Mouse (Mus musculus): ENCODE data around the gene Pgbd1. TPM values are rescaled to one million over a fixed set of nuclear protein-coding genes. Genes with fewer than 3 reads are reported as not detected.
A peak's percentile ranks its signal among the peaks of the same experiment; 100 is the strongest.
"Not testable (repeated sequence)": the region's sequence is repeated elsewhere in the genome, so short reads cannot be mapped to it uniquely, and the experiment has no call there.

The Pgbd1 gene
- 5.9 and 6.0 TPM in 2 replicates for polyA plus RNA-seq (2014; fragmentation: Nextera tagmentation; extraction: Ambion mirVana)

DNA sequence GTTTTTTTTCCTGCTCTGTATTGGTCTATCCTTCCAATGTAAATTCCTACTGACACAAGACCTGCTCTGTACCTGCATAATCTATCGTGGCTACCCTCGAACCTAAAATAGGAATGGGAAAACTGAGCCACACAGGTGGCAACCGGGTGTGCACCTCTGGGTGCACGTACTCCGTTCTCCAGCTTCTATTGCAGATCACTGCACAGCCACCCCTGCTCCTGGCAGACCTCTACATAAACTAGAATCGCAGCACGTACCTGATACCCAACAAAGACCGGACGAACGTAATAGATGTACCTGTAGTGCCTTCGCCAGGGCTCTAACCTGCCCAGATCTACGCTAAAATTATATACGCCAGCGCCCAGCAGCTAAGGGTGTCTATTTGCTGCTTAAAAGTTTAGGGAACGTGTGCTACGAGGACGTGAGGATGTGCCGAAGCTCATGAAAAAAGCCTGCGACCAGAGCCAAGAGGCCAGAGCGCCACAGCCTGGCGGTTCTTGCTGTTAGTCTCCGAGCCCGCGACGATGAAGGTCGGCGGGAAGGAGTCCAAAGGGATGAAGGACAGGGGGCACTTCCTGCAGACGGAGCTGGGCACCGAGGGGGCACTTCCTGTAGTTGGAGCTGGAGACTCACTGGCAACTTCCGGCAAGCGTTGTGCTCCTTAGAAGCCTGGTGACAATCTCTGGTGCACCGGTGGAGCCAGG lies at the start of gene Pgbd1:
Gene Pgbd1, minus strand, starts transcription at position 556 of the 704 bp plus-strand sequence.
- H3K36me3 ChIP-seq (ENCODE audit: control insufficient read depth, insufficient read depth, low read length): no peaks in the 10 kb centered on the region
- WGBS: 2% methylated on average over 32 of the region's 32 CpGs
- peak within 1 kb of the TSS; percentile 83 for H3K4me2 ChIP-seq (replicated peaks; ENCODE audit: low read depth, low read length)
- H3K9ac ChIP-seq (ENCODE audit: low read depth, low read length): peak within 1 kb of the TSS; percentile 79
- H3K27ac ChIP-seq (ENCODE audit: low read depth, low read length): peak within 1 kb of the TSS; percentile 36
- no peaks in the 10 kb centered on the region for H3K4me1 ChIP-seq (replicated peaks; ENCODE audit: control insufficient read depth, insufficient read depth, low read length)
- H3K9me3 ChIP-seq (ENCODE audit: control insufficient read depth, low read length): no peaks in the 10 kb centered on the region
- peak; percentile 94 for ATAC-seq (ENCODE audit: low FRiP score)
- peak; percentile 81 for DNase-seq (ENCODE audit: low spot score)
- peak within 1 kb of the TSS; percentile 54 for H3K4me3 ChIP-seq (ENCODE audit: low read depth, low read length)
- no peaks in the 10 kb centered on the region for H3K27me3 ChIP-seq (ENCODE audit: control insufficient read depth, insufficient read depth, low read length)

DNA sequence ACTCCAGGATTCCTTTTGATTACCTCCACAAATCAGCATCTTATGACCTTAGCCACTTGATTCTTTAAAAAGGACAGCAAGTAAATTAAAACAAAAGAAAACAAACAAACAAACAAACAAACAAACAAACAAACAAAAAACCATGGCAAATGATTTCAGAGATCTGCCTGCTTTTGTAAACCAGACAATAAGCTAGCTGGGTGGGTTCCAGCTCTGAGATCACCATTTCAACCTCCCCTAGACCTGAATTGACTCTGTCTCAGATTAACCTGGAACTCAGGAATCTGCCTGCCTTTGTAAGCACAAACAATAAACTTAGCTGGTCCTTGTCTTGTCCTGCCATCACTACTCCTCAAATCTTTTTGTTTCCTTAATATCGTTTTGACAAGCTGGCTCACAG lies 46.0 kb upstream of the Pgbd1 start:
- Histone ChIP-seq H3K27ac (ENCODE audit: low read depth, low read length) (no peak overlapping the region), H3K9ac (ENCODE audit: low read depth, low read length) (no peak overlapping the region), H3K36me3 (ENCODE audit: control insufficient read depth, insufficient read depth, low read length) (no peaks in the 10 kb centered on the region), H3K9me3 (ENCODE audit: control insufficient read depth, low read length) (no peaks in the 10 kb centered on the region), H3K27me3 (ENCODE audit: control insufficient read depth, insufficient read depth, low read length) (no peaks in the 10 kb centered on the region), H3K4me2 (replicated peaks; ENCODE audit: low read depth, low read length) (no peak overlapping the region), H3K4me3 (ENCODE audit: low read depth, low read length) (no peak overlapping the region), H3K4me1 (replicated peaks; ENCODE audit: control insufficient read depth, insufficient read depth, low read length) (no peaks in the 10 kb centered on the region)
- ATAC-seq (ENCODE audit: low FRiP score) (no peak), DNase-seq (ENCODE audit: low spot score) (no peak)
- 90% methylated on average over 1 of the region's 1 CpGs for WGBS

DNA sequence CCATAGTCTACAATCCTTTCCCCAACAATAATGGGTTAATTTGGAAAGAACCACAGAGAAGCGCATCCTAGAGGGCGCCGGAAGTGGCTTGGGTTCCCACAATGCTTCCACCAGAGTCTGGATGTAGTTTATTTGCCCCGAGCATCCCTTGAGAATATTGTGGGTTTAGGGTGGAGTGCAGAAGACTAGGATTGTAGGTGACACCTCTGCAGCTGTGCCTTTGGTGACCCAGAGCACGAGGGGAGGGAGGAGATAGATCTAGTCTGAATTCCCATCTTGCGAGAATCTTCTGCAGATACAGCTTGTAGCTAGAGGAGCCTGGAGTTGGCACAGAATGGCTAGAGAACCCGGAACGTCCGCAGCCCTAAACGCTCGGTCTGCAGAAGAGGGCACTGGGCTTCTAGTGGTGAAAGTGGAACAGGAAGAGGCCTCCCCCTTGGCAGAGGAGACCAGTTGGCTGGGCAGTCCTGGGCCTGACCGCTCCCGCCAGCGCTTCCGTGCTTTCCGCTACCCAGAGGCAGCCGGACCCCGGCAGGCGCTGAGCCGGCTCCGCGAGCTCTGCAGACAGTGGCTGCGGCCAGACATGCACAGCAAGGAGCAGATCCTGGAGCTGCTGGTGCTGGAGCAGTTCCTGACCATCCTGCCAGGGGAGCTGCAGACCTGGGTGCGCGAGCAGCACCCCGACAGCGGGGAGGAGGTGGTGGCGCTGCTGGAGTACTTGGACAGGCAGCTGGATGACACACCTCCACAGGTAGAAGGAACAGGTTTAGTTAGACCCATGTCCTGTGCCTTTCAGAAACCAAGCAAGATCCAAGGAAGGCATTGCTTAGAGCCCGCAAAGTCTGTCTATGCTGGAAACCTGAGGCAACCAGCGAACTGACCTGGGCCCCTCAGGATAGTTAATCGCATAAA lies 38.2 kb upstream of the Pgbd1 start, which contains the start of the genes Zkscan4 and Gm10065:
Gene Zkscan4, plus strand, starts transcription at position 149 of the 912 bp plus-strand sequence.
Gene Gm10065, minus strand, starts transcription at position 683 of the 912 bp plus-strand sequence.
- H3K4me1 ChIP-seq (replicated peaks; ENCODE audit: control insufficient read depth, insufficient read depth, low read length); H3K27ac ChIP-seq (ENCODE audit: low read depth, low read length); H3K27me3 ChIP-seq (ENCODE audit: control insufficient read depth, insufficient read depth, low read length); H3K9me3 ChIP-seq (ENCODE audit: control insufficient read depth, low read length); H3K36me3 ChIP-seq (ENCODE audit: control insufficient read depth, insufficient read depth, low read length): not testable (repeated sequence)
- peak; percentile 89 for ATAC-seq (ENCODE audit: low FRiP score)
- Histone ChIP-seq H3K9ac (ENCODE audit: low read depth, low read length) (peak within 1 kb of the TSS; percentile 66), H3K4me2 (replicated peaks; ENCODE audit: low read depth, low read length) (peak within 1 kb of the TSS; percentile 62), H3K4me3 (ENCODE audit: low read depth, low read length) (peak within 1 kb of the TSS; percentile 51)
- DNase-seq (ENCODE audit: low spot score): peak; percentile 86
- WGBS: 3% methylated on average over 29 of the region's 31 CpGs

DNA sequence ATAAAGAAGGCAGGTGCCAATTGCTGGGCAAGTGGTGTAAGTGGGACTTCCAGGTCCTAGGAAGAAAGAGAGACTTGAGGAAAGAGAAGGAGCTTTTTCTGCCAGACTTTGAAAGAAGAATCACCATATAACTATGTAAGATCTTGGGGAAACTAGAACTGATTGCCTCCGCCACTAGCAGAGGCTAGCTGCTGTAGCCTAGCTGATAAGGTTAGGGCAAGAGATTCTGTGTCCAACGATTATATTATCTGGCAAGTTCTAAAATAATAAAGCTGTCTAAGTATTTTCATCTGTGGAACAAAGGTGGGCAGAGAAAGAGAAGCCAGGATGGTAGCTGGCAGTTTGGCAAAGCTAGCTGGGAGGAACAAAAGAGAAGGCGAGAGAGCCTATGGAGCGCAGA lies 31.6 kb upstream of the Pgbd1 start:
- no peaks in the 10 kb centered on the region for H3K9me3 ChIP-seq (ENCODE audit: control insufficient read depth, low read length)
- no peak overlapping the region for H3K4me2 ChIP-seq (replicated peaks; ENCODE audit: low read depth, low read length)
- H3K36me3 ChIP-seq (ENCODE audit: control insufficient read depth, insufficient read depth, low read length): no peaks in the 10 kb centered on the region
- H3K9ac ChIP-seq (ENCODE audit: low read depth, low read length): no peak overlapping the region
- ATAC-seq (ENCODE audit: low FRiP score): no peak
- H3K27me3 ChIP-seq (ENCODE audit: control insufficient read depth, insufficient read depth, low read length): peaks cover 2% of the 10 kb centered on the region; the same call in 1 of the 2 replicates
- no peak overlapping the region for H3K4me3 ChIP-seq (ENCODE audit: low read depth, low read length)
- H3K4me1 ChIP-seq (replicated peaks; ENCODE audit: control insufficient read depth, insufficient read depth, low read length): no peaks in the 10 kb centered on the region
- no peak overlapping the region for H3K27ac ChIP-seq (ENCODE audit: low read depth, low read length)
- 31% methylated on average over 4 of the region's 4 CpGs for whole genome bisulfite sequencing
- no peak for DNase-seq (ENCODE audit: low spot score)

DNA sequence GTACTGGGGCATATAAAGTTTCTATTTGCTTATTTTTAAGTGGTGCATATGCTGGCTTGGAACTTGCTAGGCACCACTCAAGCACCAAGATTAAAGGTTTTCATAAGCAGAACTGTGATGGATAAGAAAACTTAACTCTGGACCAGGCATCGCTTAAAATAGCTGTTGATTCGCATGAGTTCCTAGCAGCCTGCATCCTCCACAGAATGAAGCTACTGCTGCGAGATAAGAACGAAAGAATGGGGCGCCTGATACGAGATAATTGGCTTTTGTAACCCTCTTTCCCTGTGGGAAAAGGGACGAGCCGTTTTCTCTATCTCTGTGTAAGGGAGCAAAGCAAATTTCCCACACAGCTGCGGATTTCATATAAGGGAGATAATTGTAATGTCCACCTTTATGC lies 28.2 kb upstream of the Pgbd1 start:
- Histone ChIP-seq H3K27me3 (ENCODE audit: control insufficient read depth, insufficient read depth, low read length) (peaks cover 2% of the 10 kb centered on the region; the same call in 1 of the 2 replicates), H3K27ac (ENCODE audit: low read depth, low read length) (no peak overlapping the region), H3K4me2 (replicated peaks; ENCODE audit: low read depth, low read length) (no peak overlapping the region), H3K4me1 (replicated peaks; ENCODE audit: control insufficient read depth, insufficient read depth, low read length) (no peaks in the 10 kb centered on the region), H3K9me3 (ENCODE audit: control insufficient read depth, low read length) (no peaks in the 10 kb centered on the region), H3K36me3 (ENCODE audit: control insufficient read depth, insufficient read depth, low read length) (no peaks in the 10 kb centered on the region), H3K9ac (ENCODE audit: low read depth, low read length) (no peak overlapping the region), H3K4me3 (ENCODE audit: low read depth, low read length) (no peak overlapping the region)
- 31% methylated on average over 9 of the region's 9 CpGs for WGBS
- DNase-seq (ENCODE audit: low spot score): peak; percentile 9
- no peak for ATAC-seq (ENCODE audit: low FRiP score)

DNA sequence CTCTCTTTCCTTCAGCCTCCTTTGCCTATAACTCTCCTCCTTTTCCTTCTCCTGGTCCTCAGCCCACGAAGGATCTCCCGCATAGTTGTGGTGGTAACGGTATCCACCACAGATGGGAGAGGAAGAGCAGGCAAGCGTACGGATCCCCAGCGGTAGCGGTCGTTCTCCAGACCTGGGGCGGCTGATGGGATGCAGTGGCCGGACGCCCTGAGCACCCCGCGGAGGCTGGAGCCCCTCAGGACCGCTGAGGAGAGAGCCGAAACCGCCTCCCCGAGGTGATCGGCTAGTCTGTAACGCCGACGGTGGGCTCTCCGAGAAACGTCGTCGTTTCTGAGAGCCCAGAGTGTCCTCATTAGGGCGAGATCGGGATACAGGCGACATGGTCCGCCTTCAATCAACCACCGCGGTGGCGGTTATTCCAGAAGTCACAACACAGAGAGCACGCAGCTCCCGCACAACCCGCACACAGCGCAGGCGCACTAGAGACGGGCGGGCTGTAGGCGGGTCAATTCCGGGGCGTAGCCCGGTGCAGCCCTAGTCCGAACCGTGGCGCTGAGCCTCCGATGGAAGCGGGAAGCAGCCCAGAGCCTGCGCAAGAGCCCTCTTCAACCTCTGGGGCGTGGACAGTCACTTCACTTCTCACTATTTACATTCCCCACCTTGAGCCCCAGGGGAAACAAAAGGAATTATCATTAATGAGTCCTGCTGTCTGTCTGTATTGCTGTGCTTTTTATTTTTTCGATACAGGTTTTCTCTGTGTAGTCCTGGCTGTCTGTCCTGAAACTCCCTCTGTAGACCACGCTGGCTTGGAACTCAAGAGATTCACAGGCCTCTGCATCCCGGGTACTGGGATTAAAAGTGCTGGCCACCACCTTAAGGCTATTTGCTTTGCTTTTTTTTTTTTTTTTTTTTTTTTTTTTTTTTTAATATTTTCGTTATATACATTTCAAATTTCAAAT lies 27.5 kb upstream of the Pgbd1 start, which contains the start of gene Nkapl:
Gene Nkapl, minus strand, starts transcription at position 449 of the 959 bp plus-strand sequence.
- Histone ChIP-seq H3K9ac (ENCODE audit: low read depth, low read length) (peak within 1 kb of the TSS; percentile 59), H3K9me3 (ENCODE audit: control insufficient read depth, low read length) (no peaks in the 10 kb centered on the region), H3K4me1 (replicated peaks; ENCODE audit: control insufficient read depth, insufficient read depth, low read length) (no peaks in the 10 kb centered on the region), H3K27me3 (ENCODE audit: control insufficient read depth, insufficient read depth, low read length) (peaks cover 2% of the 10 kb centered on the region; the same call in 1 of the 2 replicates), H3K27ac (ENCODE audit: low read depth, low read length) (peak within 1 kb of the TSS; percentile 27; the same call in 1 of the 2 replicates), H3K36me3 (ENCODE audit: control insufficient read depth, insufficient read depth, low read length) (no peaks in the 10 kb centered on the region), H3K4me3 (ENCODE audit: low read depth, low read length) (peak within 1 kb of the TSS; percentile 47), H3K4me2 (replicated peaks; ENCODE audit: low read depth, low read length) (peak within 1 kb of the TSS; percentile 68)
- peak; percentile 91 for DNase-seq (ENCODE audit: low spot score)
- 2% methylated on average over 53 of the region's 54 CpGs for WGBS
- ATAC-seq (ENCODE audit: low FRiP score): peak; percentile 99

DNA sequence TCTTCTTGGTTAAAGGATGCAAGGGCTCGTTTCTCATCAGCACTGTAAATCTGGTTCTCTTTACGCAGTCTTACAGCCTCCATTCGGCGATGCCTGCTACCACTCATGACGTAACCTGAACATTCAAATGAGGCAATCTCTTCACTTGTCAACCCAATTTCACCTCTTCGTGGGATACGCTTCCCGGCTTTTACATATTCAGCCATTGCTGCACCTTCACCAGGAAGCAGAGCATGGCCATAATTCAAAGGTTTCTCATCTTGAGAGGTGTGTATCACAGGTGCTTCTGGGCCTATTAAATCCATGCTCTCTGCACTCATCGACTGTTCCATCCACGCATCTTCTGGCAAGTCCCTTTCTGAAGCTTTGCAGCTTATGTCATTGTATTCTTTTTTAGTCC lies 26.5 kb upstream of the Pgbd1 start:
- Histone ChIP-seq H3K27ac (ENCODE audit: low read depth, low read length) (no peak overlapping the region), H3K4me2 (replicated peaks; ENCODE audit: low read depth, low read length) (no peak overlapping the region), H3K36me3 (ENCODE audit: control insufficient read depth, insufficient read depth, low read length) (no peaks in the 10 kb centered on the region), H3K9me3 (ENCODE audit: control insufficient read depth, low read length) (no peaks in the 10 kb centered on the region), H3K4me3 (ENCODE audit: low read depth, low read length) (no peak overlapping the region), H3K9ac (ENCODE audit: low read depth, low read length) (no peak overlapping the region), H3K27me3 (ENCODE audit: control insufficient read depth, insufficient read depth, low read length) (peaks cover 2% of the 10 kb centered on the region; the same call in 1 of the 2 replicates), H3K4me1 (replicated peaks; ENCODE audit: control insufficient read depth, insufficient read depth, low read length) (no peaks in the 10 kb centered on the region)
- no peak for DNase-seq (ENCODE audit: low spot score)
- WGBS: 83% methylated on average over 10 of the region's 10 CpGs
- ATAC-seq (ENCODE audit: low FRiP score): no peak

DNA sequence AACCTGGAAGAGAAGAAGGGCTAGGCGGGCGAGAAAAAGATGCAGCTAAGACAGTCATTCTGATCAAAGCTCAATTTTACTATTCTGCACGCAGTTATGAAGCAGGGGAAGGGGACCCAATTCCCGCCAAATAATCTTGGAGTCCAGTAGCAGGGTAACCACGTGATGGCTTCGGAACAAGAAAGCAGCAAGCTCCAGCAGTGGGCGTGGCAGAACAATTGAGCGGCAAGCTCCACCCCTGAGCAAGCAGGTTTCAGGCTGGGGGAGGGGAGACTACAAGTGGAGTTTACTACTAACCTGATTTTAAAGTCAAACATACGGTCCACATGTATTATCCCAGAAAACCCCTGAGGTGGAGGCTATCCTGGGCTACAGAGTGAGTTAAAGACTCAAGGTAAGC lies 21.7 kb upstream of the Pgbd1 start:
- H3K4me2 ChIP-seq (replicated peaks; ENCODE audit: low read depth, low read length); H3K4me3 ChIP-seq (ENCODE audit: low read depth, low read length); H3K4me1 ChIP-seq (replicated peaks; ENCODE audit: control insufficient read depth, insufficient read depth, low read length); H3K9ac ChIP-seq (ENCODE audit: low read depth, low read length); DNase-seq (ENCODE audit: low spot score); H3K9me3 ChIP-seq (ENCODE audit: control insufficient read depth, low read length); H3K27ac ChIP-seq (ENCODE audit: low read depth, low read length); ATAC-seq (ENCODE audit: low FRiP score); H3K27me3 ChIP-seq (ENCODE audit: control insufficient read depth, insufficient read depth, low read length); H3K36me3 ChIP-seq (ENCODE audit: control insufficient read depth, insufficient read depth, low read length): not testable (repeated sequence)
- WGBS: 52% methylated on average over 9 of the region's 9 CpGs
